Mouse (Mus musculus): ENCODE results near the gene G6pc. TPM values are rescaled to one million over a fixed set of nuclear protein-coding genes. Genes with fewer than 3 reads are reported as not detected.
A peak's percentile ranks its signal among the peaks of the same experiment; 100 is the strongest.
"Not testable (repeated sequence)": the region's sequence is repeated elsewhere in the genome, so short reads cannot be mapped to it uniquely, and the experiment has no call there.

G6pc gene
- total RNA-seq, 2 experiments from 2014 or later: 0.47 TPM; not detected in 1

DNA sequence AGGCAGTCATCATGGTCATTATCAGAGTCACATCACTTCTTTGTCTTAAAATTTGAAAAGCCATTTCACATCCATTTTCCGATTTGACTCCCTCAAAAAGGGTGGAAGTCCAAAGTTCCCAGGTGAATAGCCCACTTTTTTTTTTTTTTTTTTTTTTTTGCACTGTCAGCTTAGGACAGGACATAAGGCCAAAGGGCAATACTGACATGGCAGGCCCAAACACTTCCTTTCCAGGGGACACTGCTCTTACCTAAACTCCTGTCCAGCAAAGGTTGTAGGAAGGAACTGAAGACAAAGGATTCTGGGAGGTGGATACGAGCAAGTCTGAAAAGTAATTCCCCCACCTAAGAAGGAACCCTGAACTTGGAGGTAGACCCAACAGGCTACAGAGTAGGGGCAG, 11.4 kb upstream of the G6pc start:
- no peak for DNase-seq (ENCODE audit: low spot score in 2 of 2)

DNA sequence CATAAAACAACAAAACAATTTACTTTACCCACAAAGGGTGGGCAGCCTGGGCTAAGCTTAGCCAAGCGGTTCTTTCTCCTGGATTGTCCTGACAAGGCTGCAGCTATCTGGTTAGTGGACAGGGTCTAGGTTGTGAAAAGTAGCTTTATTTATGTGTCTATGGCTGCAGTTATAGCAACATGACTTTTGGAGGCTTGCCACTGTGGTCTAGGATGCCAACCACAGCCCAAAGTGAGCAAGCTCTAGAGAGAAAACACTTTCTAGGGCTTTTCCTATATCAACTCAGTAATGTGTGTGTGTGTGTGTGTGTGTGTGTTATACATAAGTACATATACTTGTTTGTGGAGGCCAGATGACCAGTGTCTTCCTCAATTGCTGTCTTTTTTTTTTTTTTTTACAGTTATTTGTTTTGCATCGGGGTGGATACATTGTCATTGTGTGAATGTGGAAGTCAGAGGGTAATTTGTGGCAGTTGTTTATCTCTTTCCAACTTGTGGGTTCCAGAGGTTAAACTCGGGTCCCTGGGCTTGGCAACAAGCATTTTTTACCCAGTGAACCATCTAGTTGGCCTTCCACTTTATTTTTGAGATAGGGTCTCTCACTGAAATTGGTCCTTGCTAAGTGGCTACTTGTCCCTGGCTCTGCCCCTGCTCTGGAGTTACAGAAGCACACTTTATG, 9.7 kb upstream of the G6pc start:
- no peak for DNase-seq (ENCODE audit: low spot score in 2 of 2)

DNA sequence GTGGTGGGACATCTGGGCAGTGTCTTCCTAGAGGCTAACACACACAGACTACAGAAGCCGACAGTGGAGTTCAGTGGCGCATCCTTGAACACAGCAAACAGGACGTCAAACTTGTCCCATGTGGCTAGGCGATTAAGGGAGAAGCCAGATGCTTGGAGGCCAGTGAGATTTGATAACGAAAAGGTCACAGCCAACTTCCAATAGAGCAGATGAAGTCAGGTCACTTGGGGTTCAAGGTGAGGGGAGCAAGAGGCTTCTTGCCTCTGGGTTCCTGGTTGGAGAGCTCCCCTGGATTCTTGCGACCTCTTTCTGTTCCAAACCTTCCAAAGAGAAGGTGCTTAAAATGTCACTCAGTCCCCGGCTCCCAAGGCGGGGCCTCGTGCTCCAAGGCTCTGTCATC, 7.6 kb upstream of the G6pc start:
- DNase-seq (ENCODE audit: low spot score in 2 of 2): no peak

DNA sequence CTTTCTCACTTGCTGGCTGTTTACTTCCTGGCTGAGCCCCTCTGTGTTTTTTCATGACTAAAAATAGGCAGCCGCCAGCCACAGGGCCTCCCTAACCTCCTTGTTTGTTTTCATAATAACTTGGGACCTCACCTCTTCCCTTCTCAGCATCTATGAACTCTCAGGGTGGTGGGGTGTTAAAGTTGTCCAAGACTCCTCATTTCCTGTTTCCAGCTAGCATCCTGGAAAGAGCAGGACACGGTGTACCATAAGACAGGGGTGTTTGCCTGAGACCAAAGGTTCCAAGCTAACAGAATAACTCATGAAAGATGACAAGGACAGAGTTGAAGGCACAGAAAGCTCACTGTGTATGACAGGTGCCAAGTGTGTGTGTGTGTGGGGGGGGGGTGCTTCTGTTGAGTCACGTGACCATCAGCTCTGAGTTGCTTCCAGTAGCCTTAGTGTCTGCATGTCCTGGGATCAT, 6.7 kb upstream of the G6pc start:
- DNase-seq (ENCODE audit: low spot score in 2 of 2): no peak

DNA sequence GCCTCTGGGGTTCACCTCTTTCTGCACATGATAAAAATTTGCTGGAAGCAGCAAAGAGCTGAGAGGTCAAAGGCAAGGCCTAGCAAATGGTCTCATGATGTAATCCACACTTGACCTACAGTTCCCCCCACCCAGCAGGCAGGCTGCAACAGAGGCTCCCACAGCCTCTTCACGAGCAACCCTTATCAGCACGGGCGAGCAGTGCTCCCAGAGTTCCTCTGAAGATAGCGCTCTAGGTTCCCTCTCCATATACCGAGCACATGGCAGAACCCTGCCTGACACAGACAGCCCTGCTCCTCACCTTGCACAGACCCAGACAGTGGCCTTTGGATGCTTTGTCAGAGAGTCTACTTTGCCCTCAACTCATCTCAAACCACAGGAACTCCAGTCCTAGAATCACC, 2.8 kb upstream of the G6pc start:
- no peak for DNase-seq (ENCODE audit: low spot score in 2 of 2)

DNA sequence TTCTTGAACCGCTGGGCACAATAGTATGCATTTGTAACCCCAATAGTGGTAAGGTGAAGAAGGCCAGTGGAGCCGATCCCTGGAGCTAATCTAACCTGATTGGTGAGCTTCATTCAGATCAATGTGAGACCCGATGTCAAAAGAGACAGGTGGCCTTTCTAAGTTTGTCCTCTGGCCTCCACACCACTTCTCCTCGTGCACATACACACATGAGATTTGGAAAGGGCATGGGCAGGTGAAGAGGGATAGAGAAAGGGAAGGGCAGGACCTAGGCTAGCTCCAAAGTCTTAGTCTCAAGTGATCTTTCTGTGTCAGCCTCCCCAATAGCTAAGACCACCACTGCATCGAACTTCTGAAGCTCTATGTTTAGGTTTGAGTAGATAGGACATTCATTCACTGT, 2.8 kb downstream of the G6pc start:
- DNase-seq (ENCODE audit: low spot score in 2 of 2): no peak

DNA sequence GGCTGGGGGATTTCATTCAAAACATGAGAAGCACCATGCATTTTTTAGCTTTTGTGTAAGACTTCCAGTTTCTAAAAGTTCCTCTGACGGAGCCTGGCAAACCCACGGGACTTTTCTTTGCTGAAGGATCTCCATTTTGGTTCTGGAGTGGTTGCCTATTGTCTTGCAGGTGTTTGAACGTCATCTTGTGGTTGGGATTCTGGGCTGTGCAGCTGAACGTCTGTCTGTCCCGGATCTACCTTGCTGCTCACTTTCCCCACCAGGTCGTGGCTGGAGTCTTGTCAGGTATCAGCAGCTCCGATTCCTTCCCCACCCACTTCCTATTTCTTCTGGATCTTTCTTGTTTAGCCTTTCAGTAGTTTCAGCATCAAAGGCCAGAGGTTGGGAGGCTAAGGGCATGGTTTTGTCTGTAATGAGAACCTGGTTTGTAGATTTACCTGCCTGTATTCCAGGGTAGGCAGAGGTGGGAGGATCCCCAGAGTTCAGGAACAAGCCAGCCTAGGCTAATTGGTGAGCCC, 7.1 kb downstream of the G6pc start:
- no peak for DNase-seq (ENCODE audit: low spot score in 2 of 2)

DNA sequence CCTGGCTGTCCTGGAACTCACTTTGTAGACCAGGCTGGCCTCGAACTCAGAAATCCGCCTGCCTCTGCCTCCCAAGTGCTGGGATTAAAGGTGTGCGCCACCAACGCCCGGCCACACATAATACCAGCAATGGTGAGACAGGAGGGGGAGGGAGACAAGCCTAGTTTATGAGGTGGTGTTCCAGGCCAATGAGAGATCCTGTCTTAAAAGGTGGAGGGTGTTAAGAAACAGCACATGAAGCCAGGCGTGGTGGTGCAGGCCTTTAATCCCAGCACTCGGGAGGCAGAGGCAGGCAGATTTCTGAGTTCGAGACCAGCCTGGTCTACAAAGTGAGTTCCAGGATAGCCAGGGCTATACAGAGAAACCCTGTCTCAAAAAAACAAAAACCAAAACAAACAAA, 10.8 kb downstream of the G6pc start:
- DNase-seq (ENCODE audit: low spot score in 2 of 2): not testable (repeated sequence)

DNA sequence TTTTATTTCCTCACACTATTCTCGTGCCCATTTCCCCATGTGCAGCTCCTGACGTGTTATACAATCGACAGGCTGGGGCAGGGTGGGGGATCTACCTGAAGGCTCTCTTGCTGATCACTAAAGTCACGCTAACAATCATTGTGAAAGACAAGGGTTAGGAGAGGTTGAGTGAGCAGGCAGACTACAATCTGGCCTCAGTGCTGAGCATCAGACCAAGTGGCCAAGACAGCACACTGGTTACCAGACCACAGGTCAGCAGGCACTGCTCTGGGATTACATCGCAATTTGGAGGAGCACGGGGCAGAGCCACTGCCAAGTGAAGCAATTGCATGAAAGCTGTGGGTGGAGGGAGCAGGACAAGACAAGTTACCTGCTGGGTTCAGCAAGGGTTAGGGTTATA, 11.6 kb downstream of the G6pc start:
- no peak for DNase-seq (ENCODE audit: low spot score in 2 of 2)

DNA sequence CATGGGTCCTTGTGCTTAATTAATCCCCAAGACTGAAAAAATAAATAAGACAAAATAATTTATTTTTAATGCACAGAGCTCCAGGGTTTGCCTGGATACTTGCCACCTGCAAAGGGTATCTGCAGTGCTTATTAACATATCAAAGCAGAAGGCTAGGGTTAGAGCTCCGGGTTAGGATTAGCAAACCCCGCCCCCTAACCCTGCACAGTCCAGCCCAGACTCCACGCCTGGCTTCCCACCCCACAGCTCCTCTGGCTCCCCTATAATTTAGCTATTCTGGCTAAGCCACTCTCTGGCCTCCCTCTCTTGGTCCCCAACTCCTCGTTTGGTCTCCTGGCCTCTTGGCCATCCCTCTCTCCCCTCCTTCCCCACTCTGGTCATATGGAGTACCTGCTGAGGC, 14.5 kb downstream of the G6pc start:
- no peak for DNase-seq (ENCODE audit: low spot score in 2 of 2)

DNA sequence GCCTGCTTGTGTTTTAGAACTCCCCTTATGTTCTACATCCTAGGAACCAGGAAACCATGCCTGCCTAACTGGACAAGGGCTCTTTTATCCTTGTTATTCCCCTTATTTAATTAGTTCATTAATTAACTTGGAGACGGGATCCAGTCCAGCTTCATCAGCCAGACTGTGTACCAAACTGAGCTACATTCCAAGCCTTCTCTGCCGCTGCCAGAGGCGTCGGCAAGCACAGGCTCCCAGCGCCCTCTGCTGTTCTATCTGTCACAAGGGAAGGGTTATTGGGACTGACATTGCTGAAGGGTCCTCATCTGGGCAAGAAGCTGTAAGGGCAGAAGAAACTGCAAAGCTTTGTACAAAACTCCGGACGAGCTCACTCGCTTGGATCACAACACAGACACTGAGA, 27.7 kb downstream of the G6pc start:
- peak; percentile 57 to 78 for DNase-seq (ENCODE audit: low spot score in 2 of 2)

DNA sequence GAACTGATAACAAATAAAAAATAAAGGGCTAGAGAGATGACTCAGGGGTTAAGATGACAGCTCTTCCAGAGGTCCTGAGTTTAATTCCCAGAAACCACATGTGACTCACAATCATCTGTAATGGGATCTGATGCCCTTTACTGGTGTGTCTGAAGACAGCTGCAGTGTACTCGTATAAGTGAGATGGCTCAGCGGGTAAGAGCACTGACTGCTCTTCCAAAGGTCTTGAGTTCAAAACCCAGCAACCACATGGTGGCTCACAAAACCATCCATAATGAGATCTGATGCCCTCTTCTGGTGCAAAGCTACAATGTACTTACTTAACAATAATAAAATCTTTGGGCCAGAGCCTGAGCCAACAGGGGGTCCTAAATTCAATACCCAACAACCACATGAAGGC, 47.9 kb downstream of the G6pc start:
- no peak for DNase-seq (ENCODE audit: low spot score in 2 of 2)

DNA sequence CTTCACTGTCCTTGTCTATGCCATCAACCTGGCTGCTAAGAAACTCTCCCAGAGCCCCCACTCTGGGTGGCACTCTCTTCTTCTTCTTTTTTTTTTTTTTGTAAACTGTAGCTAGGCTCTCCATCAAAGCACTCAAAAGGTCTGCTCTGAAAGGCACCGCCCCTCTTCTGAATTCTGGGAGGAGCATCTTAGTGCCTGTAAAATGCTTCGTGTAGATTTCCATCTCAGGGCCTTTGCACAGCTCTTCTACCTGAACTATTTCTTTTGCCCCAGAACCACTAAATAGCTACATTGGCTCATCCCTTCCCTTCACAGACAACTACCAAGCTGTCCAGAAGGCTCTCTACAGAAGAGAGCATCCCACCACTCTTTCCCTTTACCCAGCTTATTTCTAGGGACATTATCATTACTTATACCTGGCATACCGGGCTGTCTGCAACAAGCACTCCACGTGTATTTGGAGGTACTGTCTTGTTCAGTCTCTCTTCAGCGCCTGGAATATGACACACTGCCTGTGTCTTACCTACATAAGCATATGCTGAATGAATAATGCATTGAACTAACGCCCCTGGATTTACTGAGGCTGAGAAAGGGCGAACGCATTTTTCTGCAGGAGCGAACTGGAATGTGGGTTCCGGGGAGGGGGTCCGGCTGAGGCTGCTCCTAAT, 49.2 kb downstream of the G6pc start:
- DNase-seq (ENCODE audit: low spot score in 2 of 2): no peak

DNA sequence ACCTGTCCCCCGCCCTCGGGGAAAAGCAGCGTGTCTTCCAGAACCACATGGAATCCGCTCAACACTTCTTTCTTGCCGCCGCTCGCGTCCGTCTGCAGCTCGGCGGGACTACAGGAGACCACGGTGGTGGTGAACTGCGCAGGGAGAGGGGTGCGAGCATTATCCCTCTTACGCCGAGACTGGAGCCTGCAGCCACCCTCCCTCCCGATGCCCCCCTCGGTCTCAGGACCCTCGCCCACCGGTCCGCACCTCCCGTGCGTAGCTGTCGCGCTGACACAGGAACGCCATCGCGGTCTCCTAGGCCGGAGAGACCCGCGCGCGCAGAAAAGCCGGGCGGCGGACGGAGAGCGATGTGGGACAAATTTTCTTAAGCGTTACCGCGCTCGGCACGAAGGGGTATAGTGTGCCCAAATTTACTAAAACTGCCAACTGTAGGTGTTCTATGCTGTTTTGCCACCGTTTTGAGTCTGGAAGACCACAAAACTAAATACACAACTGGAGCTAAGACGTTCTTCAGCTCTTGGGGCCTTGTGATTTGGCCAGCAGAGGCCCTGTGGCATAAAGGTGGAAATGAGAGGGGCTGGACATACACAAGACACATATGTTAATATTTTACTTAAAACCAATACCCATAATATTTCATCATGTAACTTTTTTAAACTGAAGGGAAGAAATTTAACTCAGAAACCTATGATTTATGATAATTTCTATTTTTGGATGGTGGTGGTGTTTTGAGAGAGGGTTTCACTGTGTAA, 49.9 kb downstream of the G6pc start, which contains the start of gene Aarsd1:
Gene Aarsd1, minus strand, starts transcription at position 515 of the 755 bp plus-strand sequence.
- DNase-seq (ENCODE audit: low spot score in 2 of 2): peak; percentile 82 to 91

DNA sequence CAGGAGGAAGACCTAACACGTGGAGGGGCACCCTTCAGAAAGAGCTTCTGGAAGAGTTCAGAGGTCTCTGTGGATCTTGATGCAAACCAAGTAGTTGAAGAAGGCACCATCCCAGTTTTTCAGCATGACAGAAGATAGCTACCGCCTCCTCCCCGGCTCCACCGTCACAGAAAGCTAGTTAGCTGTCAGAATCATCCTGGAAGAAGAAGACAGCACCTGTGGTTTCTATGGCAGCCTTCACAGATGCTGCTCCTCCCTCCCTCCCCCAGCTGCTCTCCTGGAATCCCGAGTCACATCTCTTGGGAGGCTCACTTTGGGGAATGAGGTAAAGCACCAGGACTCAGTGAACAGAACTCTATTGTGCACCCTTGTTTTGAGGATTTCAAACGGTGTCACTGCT, 51.6 kb downstream of the G6pc start:
- no peak for DNase-seq (ENCODE audit: low spot score in 2 of 2)

DNA sequence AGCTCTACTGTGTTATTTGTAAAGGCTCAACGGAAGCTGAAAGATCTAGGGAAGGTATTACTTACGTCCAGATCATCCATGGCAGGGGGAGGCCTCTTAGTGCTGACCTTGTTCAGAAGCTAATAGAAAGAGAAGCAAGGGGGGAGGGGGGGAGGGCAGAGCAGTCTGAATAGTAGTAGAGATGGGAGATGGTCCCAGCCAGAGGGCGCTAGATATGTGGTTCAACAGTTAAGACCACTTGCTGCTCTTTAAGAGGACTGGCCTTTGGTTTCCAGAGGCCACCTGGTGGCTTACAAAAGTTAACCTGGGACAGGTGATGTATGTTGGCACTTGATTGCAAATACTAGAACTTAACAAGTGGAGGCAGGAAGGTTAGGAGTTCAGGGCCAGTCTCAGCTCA, 52.2 kb downstream of the G6pc start:
- no peak for DNase-seq (ENCODE audit: low spot score in 2 of 2)

DNA sequence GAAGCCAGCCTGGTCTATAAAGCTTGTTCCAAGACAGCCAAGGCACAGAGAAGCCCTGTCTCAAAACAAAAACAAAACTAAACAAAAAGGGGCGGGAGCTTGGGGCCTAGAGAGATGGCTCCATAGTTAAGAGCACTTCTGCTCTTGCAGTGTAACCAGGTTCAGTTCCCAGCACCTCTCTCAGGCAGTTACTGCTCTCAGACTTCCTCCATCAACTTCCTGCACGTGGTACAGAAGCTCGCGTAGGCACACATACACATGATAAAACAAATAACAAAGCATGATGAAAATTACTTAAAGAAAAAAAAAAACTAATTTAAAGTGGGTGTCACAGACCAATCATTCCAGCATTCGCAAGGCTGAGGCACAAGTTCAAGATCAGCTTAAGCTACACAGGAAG, 52.8 kb downstream of the G6pc start:
- DNase-seq (ENCODE audit: low spot score in 2 of 2): no peak

DNA sequence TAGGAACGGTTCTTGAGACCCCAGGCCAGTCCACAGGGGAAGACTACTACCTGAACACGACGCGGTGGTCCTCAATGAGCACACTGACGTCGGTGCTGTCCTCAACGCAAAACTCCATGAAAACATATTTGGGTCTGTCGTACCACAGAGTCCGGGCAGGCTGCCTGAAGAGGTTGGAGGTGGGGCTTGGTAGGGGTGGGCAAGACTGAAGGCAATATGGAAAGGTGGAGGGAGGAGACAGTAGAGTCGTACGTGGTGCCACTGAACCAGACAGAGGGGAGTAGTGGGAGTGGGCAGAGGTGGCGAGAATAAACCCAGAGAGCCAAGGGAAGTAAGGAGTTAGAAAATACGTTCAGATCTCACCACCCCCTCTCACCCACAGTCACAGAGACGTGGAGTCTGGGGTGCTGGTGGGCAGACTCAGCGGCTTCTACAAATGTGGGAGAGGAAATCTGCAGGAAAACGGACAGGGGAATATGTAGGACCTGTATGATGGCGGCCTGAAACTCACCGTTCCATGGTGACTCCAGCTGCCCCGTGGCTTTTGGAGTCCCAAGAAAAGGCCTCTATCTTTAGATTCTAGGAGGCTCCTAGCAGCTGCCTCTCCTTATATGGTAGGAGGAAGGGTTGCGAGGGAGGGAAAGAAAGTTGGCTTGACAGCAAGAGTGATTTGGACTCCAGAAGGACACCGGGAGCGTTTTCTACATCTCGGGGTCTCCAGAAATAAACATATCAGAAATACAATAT, 56.9 kb downstream of the G6pc start, which contains the start of gene Gm27029:
Gene Gm27029, minus strand, starts transcription at position 692 of the 747 bp plus-strand sequence.
- DNase-seq (ENCODE audit: low spot score in 2 of 2): peak in 1 of 2 experiments; percentile 28

DNA sequence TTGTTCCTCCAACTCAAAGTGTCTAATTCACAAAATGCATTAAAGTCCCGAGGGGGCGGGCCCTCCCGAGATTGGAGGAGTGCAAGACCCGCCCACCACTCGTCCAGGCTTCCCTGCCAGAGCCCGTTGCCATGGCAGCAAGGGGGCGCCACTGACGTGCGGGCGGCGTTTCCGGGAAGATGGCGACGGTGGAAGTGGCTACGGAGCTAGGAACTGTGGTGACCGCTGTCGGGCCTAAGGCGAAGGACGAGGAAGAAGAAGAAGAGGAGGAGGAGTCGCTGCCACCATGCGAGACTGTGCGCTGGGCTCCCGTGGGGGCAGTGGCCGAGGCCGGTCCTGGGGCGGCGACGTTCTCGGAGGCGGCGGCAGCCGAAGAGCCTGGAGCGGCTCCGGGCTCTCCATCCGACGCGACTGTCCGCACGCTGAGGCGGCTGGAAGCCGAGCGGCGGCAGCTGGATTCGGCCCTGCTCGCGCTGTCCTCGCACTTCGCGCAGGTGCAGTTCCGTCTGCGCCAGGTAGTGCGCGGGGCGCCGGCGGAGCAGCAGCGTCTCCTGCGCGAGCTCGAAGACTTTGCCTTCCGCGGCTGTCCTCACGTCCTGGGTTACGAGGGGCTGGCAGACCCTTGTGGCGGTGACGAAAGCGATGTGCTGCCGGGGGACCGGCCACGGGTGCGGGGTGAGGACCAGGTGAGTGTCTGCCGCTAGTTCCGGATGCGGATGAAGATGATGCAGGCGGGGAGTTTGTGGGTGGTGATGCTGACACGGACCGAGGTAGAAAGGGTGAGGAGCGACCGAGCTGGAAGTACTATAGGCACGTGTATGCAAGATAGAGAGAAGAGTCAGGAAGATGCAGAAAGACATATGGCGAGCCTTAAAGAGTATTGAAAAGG, 57.8 kb downstream of the G6pc start, which contains the start of the genes Rundc1 and Ptges3l:
Gene Rundc1, plus strand, starts transcription at position 161 of the 889 bp plus-strand sequence.
Gene Ptges3l, minus strand, starts transcription at position 409 of the 889 bp plus-strand sequence.
- peak; percentile 98 to 99 for DNase-seq (ENCODE audit: low spot score in 2 of 2)

DNA sequence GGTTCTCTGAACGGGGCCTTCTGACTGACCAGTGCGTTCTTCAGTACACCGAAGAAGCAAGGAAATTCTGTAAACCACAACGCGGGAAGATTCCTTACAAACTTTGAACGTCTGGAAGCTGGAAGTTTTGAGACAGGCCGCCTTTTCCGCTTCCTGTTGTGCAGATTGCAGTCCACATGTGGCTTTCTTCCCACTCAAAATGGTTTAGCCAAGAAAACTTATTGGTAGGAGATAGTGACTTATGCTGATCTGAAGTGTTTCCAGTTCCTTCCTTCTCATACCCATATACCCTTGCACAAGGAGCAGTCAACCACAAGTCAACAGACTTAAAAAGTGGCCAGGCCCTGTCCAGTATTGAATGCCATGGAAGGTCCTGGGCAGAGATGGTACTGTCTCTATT, 58.8 kb downstream of the G6pc start:
- DNase-seq (ENCODE audit: low spot score in 2 of 2): no peak

Measured in gastrocnemius, postnatal 4 days (tissue).